Mouse (Mus musculus) bone marrow macrophage, adult 2 months (primary cell): ENCODE measurements around the gene Gtpbp1.

Source experiments
- CTCF ChIP-seq: IDR thresholded peaks from 2 replicates; pipeline ENCODE4 v1.5.1; 2012; ENCODE audit warnings: low read depth, mild to moderate bottlenecking, low read length, moderate library complexity
- POLR2A ChIP-seq: IDR thresholded peaks from 2 replicates; pipeline ENCODE4 v1.6.1; 2012; ENCODE audit warnings: mild to moderate bottlenecking, low read depth, low read length, borderline replicate concordance

- TF ChIP-seq CTCF (no peak), POLR2A (no peak)
These were observed 421 bp downstream of the Gtpbp1 start for GRCm38 (mm10) chr15:79691023-79691508.
